Mouse (Mus musculus) urinary bladder, postnatal 0 days (tissue): ENCODE results near the gene Gpd1. TPM values are rescaled to one million over a fixed set of nuclear protein-coding genes. Genes with fewer than 3 reads are reported as not detected.

Experiments used
- polyA plus RNA-seq: library from polyadenylated mRNA; unstranded; fragments of >200 nt; fragmentation: Nextera tagmentation; extraction: Ambion mirVana; gene quantifications from 2 replicates; pipeline ENCODE4 v1.2.1, GENCODE M21; 2015

Gpd1 gene
- polyA plus RNA-seq = 0.36 and 0.37 TPM in 2 replicates

DNA sequence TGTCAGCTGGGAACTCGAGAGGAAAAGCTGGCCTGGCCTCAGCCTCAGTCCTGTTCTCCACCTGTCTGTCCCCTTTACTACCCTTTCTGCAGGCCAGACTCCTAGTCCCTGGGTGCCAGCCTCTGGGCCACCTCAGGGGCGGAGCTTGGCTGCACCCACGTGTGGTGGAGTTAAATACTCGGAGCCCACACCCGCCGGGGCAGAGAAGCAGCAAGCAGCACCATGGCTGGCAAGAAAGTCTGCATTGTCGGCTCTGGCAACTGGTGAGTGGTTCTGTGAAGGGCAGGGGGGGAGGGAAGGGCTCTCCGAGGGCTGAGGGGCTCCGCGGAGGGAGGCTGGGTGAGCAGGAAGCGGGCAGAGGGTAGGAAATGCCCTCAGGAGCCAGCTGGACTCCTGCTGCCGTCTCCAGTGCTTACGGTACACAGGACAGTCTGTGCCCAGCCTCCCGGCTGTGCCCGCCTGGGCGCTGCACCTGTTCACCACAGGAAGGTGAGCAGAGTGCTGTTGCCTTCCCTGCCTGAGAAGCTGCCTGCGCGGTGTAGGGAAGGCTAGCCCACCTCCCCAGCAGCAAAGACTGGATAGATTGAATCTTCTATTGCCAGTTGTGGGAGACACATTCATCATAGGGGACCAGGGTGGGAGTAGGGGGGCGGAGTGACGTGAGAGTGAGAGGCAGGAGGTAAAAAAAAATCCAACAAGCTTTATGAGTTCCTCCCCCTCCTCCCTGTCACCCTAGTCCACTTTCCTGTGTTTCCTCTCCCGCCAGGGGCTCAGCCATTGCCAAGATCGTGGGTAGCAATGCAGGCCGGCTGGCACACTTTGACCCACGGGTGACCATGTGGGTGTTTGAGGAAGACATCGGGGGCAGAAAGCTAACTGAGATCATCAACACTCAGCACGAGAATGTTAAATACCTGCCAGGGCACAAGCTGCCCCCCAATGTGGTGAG is at the start of gene Gpd1:
Gene Gpd1, plus strand, starts transcription at position 130 of the 949 bp plus-strand sequence.

GRCm38 (mm10) chr15:99670154-99670821 is 47.0 kb upstream of the Gpd1 start, which contains the start of gene Asic1:
Gene Asic1, plus strand, starts transcription at chr15:99670368.

DNA sequence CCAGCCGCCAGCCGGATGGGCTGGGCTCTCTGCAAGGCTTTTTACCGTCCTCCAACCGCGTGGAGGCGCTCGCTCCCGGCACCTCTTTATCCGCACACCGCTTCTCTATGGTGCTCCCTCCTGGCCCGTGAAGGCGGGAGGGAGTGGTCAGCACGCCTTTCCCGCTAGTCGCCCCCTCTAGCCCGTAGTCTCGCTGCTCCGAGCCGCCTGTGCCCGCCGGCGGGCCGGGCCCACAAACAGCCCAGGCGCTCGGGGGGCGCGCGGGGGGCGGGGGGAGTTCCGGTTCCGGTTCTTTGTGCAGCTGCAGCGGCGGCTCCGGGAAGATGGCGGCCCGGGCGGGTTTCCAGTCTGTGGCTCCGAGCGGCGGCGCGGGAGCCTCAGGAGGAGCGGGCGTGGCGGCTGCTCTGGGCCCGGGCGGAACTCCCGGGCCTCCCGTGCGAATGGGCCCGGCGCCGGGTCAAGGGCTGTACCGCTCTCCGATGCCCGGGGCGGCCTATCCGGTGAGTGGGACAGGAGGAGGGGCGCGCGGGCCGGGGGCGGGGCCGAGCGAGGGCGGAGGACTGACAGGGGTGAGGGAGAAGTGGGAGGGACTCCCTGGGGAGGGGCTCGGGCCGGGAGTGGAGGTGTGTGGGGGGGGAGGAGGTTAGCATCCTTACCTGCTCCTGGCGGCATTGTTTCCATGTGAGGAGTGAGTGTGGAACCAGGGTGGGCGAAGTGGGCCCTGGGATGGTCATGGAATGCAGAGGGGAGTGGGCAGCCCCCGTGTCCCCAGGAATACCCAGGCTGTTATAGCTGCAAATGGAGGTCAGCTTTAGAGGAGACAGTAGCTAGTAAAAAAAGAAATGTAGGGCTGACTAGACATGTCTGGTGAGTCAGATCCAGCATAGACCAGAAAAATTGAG is 15.1 kb upstream of the Gpd1 start, which contains the start of gene Smarcd1:
Gene Smarcd1, plus strand, starts transcription at position 131 of the 902 bp plus-strand sequence.

GRCm38 (mm10) chr15:99705440-99706048 is 11.8 kb upstream of the Gpd1 start, which contains the start of gene Gm17349:
Gene Gm17349, minus strand, starts transcription at chr15:99705490.

GRCm38 (mm10) chr15:99725341-99726155 is 8.2 kb downstream of the Gpd1 start, which contains the start of gene Cox14:
Gene Cox14, plus strand, starts transcription at chr15:99725618.

GRCm38 (mm10) chr15:99772881-99772924 is 55.4 kb downstream of the Gpd1 start, which contains the start of gene Cers5:
Gene Cers5, minus strand, starts transcription at chr15:99772885.

Other genes with a start within 250 kb of the Gpd1 start
- gene Bcdin3d, start 242.8 kb upstream of the Gpd1 start, polyA plus RNA-seq = 8.4 and 8.5 TPM in 2 replicates
- gene Faim2, start 189.3 kb upstream of the Gpd1 start, polyA plus RNA-seq = not detected in 2 replicates
- gene Aqp2, start 138.5 kb upstream of the Gpd1 start, polyA plus RNA-seq = not detected in 2 replicates
- 0.11 and 0.34 TPM in 2 replicates for gene Aqp5, start 126.7 kb upstream of the Gpd1 start, polyA plus RNA-seq
- gene Aqp6, start 116.1 kb upstream of the Gpd1 start, polyA plus RNA-seq = 0.22 and 0.31 TPM in 2 replicates
- gene Racgap1, start 65.9 kb upstream of the Gpd1 start, polyA plus RNA-seq = 23.5 and 36.8 TPM in 2 replicates
- 0.76 and 0.94 TPM in 2 replicates for gene Asic1, start 47.1 kb upstream of the Gpd1 start, polyA plus RNA-seq
- 8.1 and 9.4 TPM in 2 replicates for gene Smarcd1, start 15.4 kb upstream of the Gpd1 start, polyA plus RNA-seq
- 1.3 TPM in 1 of 2 replicates, not detected in the other for gene Gm17349, start 12.0 kb upstream of the Gpd1 start, polyA plus RNA-seq
- gene Cox14, start 8.1 kb downstream of the Gpd1 start, polyA plus RNA-seq = 166 and 184 TPM in 2 replicates
- gene Cers5, start 55.4 kb downstream of the Gpd1 start, polyA plus RNA-seq = 39.5 and 45.9 TPM in 2 replicates
- 57.5 and 70.4 TPM in 2 replicates for gene Lima1, start 157.9 kb downstream of the Gpd1 start, polyA plus RNA-seq
- 0.22 and 0.47 TPM in 2 replicates for gene Fam186a, start 249.5 kb downstream of the Gpd1 start, polyA plus RNA-seq